Mouse (Mus musculus) liver, postnatal 0 days (tissue): ENCODE results near the gene Tmed4. TPM values are rescaled to one million over a fixed set of nuclear protein-coding genes. Genes with fewer than 3 reads are reported as not detected.

Experiments
- ATAC-seq: fragments of 200-750 bp; cut with Nextera tagmentation; 2 replicates; pipeline ENCODE4 v1.8.0; 2017; ENCODE audit warnings: mild to moderate bottlenecking, moderate library complexity
- DNase-seq: peaks from one replicate; pipeline ENCODE4 v3.0.0-alpha.2; 2016
- H3K27ac ChIP-seq: fragments of 300-500 bp; sonication (generic); 2 replicates; pipeline ENCODE4 v1.5.1; 2014; ENCODE audit warnings: antibody characterized with exemption, moderate library complexity, mild to moderate bottlenecking, low read depth
- H3K27me3 ChIP-seq: fragments of 300-500 bp; sonication (generic); 2 replicates; pipeline ENCODE4 v1.6.1; 2014; ENCODE audit warnings: low read length, control low read depth, mixed read lengths; ENCODE audit not compliant: insufficient read depth
- H3K36me3 ChIP-seq: fragments of 300-500 bp; sonication (generic); replicated peaks from 2 replicates; pipeline ENCODE4 v1.6.1; 2014; ENCODE audit warnings: mild to moderate bottlenecking, control low read depth, low read length, moderate library complexity, mixed read lengths; ENCODE audit not compliant: insufficient read depth
- H3K4me1 ChIP-seq: fragments of 300-500 bp; sonication (generic); 2 replicates; pipeline ENCODE4 v1.6.1; 2014; ENCODE audit warnings: antibody characterized with exemption, mild to moderate bottlenecking, control low read depth; ENCODE audit not compliant: insufficient read depth
- H3K4me2 ChIP-seq: fragments of 300-500 bp; sonication (generic); 2 replicates; pipeline ENCODE4 v1.6.1; 2014; ENCODE audit warnings: low read depth, mild to moderate bottlenecking, low read length, moderate library complexity, mixed read lengths
- H3K4me3 ChIP-seq: fragments of 300-500 bp; sonication (generic); 2 replicates; pipeline ENCODE4 v1.5.1; 2014; ENCODE audit warnings: low read depth, low read length
- H3K9ac ChIP-seq: fragments of 300-500 bp; sonication (generic); replicated peaks from 2 replicates; pipeline ENCODE4 v1.6.1; 2014; ENCODE audit warnings: mild to moderate bottlenecking, moderate library complexity
- H3K9me3 ChIP-seq: fragments of 300-500 bp; sonication (generic); 2 replicates; pipeline ENCODE4 v1.6.1; 2016; ENCODE audit warnings: mild to moderate bottlenecking, control low read depth, low read length, mixed read lengths
- CTCF ChIP-seq: sonication (generic); IDR thresholded peaks from 2 replicates; pipeline ENCODE4 v1.5.1; 2016; ENCODE audit warnings: antibody characterized with exemption, low read depth
- EP300 ChIP-seq: IDR thresholded peaks from 2 replicates; pipeline ENCODE4 v1.6.1; 2016; ENCODE audit warnings: antibody characterized with exemption, low read depth, mild to moderate bottlenecking
- WGBS: fragments of 180-500 bp; shearing (Covaris S2); extraction: QIAGEN DNeasy Blood & Tissue Kit; methylation state at CpG from one replicate; pipeline ENCODE4 v1.1.7; 2014; ENCODE audit not compliant: insufficient replicate concordance; 5-methylcytosine and 5-hydroxymethylcytosine counted together
- polyA plus RNA-seq: library from polyadenylated mRNA; unstranded; fragments of >200 nt; fragmentation: Nextera tagmentation; extraction: Ambion mirVana; gene quantifications from 2 replicates; pipeline ENCODE4 v1.2.1, GENCODE M21; 2015

Gene Tmed4
- polyA plus RNA-seq, 1 experiment from 2014 or later, result 83.4 TPM

GRCm38 (mm10) chr11:6293601-6294000 is 18.9 kb upstream of the Tmed4 start:
- ATAC-seq, result no peak
- TF ChIP-seq CTCF, result no peak
- no peak for TF ChIP-seq EP300
- Histone ChIP-seq H3K9me3 (no peaks in the 10 kb centered on the region), H3K27ac (peak overlapping the region; percentile 56; the same call in 1 of the 2 replicates), H3K36me3 (peaks cover 19% of the 10 kb centered on the region), H3K4me1 (peaks cover 38% of the 10 kb centered on the region), H3K9ac (no peak overlapping the region), H3K4me2 (peak overlapping the region; percentile 81), H3K27me3 (no peaks in the 10 kb centered on the region), H3K4me3 (0 out of 2 replicates have a peak overlapping the region, but pooled peaks have one; percentile 70)
- no peak for DNase-seq
- 85% methylated on average over 2 of the region's 2 CpGs for WGBS

- whole genome bisulfite sequencing, result 93% methylated on average over 4 of the region's 4 CpGs
- ATAC-seq (no peak), DNase-seq (no peak)
- Histone ChIP-seq H3K36me3 (peaks cover 13% of the 10 kb centered on the region), H3K9ac (0 out of 2 replicates have a peak overlapping the region, but pooled peaks have one; percentile 82), H3K9me3 (no peaks in the 10 kb centered on the region), H3K4me3 (peak overlapping the region; percentile 70), H3K27ac (peak overlapping the region; percentile 98), H3K27me3 (no peaks in the 10 kb centered on the region), H3K4me2 (peak overlapping the region; percentile 81), H3K4me1 (peaks cover 38% of the 10 kb centered on the region)
- TF ChIP-seq CTCF (no peak), EP300 (no peak)
These were observed 18.3 kb upstream of the Tmed4 start for GRCm38 (mm10) chr11:6292988-6293349.

GRCm38 (mm10) chr11:6292116-6292987 is 17.7 kb upstream of the Tmed4 start:
- H3K9me3 ChIP-seq, result no peaks in the 10 kb centered on the region
- ATAC-seq, result peak; percentile 75
- peak overlapping the region; percentile 70 for H3K4me3 ChIP-seq
- no peak for DNase-seq
- 13% methylated on average over 33 of the region's 33 CpGs for WGBS
- peak overlapping the region; percentile 81 for H3K4me2 ChIP-seq
- H3K27ac ChIP-seq, result peak overlapping the region; percentile 98
- peaks cover 7% of the 10 kb centered on the region for H3K36me3 ChIP-seq
- H3K4me1 ChIP-seq, result peaks cover 38% of the 10 kb centered on the region
- H3K9ac ChIP-seq, result peak overlapping the region; percentile 82
- TF ChIP-seq EP300 (no peak; the same call in 1 of the 2 replicates), CTCF (peak; percentile 58)
- no peaks in the 10 kb centered on the region for H3K27me3 ChIP-seq

- Histone ChIP-seq H3K4me3 (peak within 1 kb of the TSS; percentile 70), H3K4me1 (peaks cover 38% of the 10 kb centered on the region), H3K4me2 (peak within 1 kb of the TSS; percentile 81), H3K9me3 (no peaks in the 10 kb centered on the region), H3K27me3 (no peaks in the 10 kb centered on the region), H3K36me3 (no peaks in the 10 kb centered on the region), H3K9ac (peak within 1 kb of the TSS; percentile 82), H3K27ac (peak within 1 kb of the TSS; percentile 98)
- ATAC-seq (peak; percentile 93), DNase-seq (peak; percentile 100)
- no peak for TF ChIP-seq CTCF
- no peak; the same call in 1 of the 2 replicates for TF ChIP-seq EP300
- WGBS, result under 1% methylated on average over 60 of the region's 77 CpGs
These were observed 16.9 kb upstream of the Tmed4 start, which contains the start of gene Ogdh for GRCm38 (mm10) chr11:6291401-6292115. Ogdh (plus strand) TSS chr11:6291633.

GRCm38 (mm10) chr11:6290883-6291282 is 16.2 kb upstream of the Tmed4 start:
- peak overlapping the region; percentile 98 for H3K27ac ChIP-seq
- DNase-seq (no peak), ATAC-seq (no peak)
- H3K4me3 ChIP-seq, result peak overlapping the region; percentile 70
- H3K36me3 ChIP-seq, result no peaks in the 10 kb centered on the region
- peak overlapping the region; percentile 81 for H3K4me2 ChIP-seq
- peaks cover 35% of the 10 kb centered on the region for H3K4me1 ChIP-seq
- TF ChIP-seq EP300 (no peak), CTCF (no peak)
- no peaks in the 10 kb centered on the region for H3K27me3 ChIP-seq
- no peaks in the 10 kb centered on the region for H3K9me3 ChIP-seq
- 33% methylated on average over 3 of the region's 3 CpGs for WGBS
- peak overlapping the region; percentile 82 for H3K9ac ChIP-seq

- peaks cover 28% of the 10 kb centered on the region for H3K4me1 ChIP-seq
- WGBS, result 88% methylated on average over 3 of the region's 3 CpGs
- ATAC-seq, result no peak
These were observed 15.5 kb upstream of the Tmed4 start for GRCm38 (mm10) chr11:6290138-6290537.

More at GRCm38 (mm10) chr11:6290138-6290537, 15.5 kb upstream of the Tmed4 start:
- no peak for DNase-seq
- H3K27ac ChIP-seq, result no peak overlapping the region
- no peaks in the 10 kb centered on the region for H3K27me3 ChIP-seq
- no peak overlapping the region for H3K4me3 ChIP-seq
- H3K4me2 ChIP-seq, result no peak overlapping the region
- TF ChIP-seq CTCF (no peak), EP300 (no peak)
- no peaks in the 10 kb centered on the region for H3K9me3 ChIP-seq
- no peak overlapping the region for H3K9ac ChIP-seq
- H3K36me3 ChIP-seq, result no peaks in the 10 kb centered on the region
